Mouse (Mus musculus) erythroblast, embryonic 14.5 days (primary cell): ENCODE results near the gene Mettl22. TPM values are rescaled to one million over a fixed set of nuclear protein-coding genes. Genes with fewer than 3 reads are reported as not detected.

ENCODE experiments used
- H3K27me3 ChIP-seq: 2 replicates; pipeline ENCODE4 v1.6.1; 2012; ENCODE audit warnings: inconsistent platforms; ENCODE audit not compliant: control insufficient read depth
- H3K36me3 ChIP-seq: 2 replicates; pipeline ENCODE4 v1.6.1; 2012; ENCODE audit warnings: mild to moderate bottlenecking, inconsistent platforms; ENCODE audit not compliant: control insufficient read depth
- H3K4me1 ChIP-seq: 2 replicates; pipeline ENCODE4 v1.6.1; 2012; ENCODE audit warnings: inconsistent platforms; ENCODE audit not compliant: control insufficient read depth
- H3K4me3 ChIP-seq: replicated peaks from 2 replicates; pipeline ENCODE3; 2012; ENCODE audit warnings: moderate library complexity, mild to moderate bottlenecking, inconsistent platforms
- H3K9me3 ChIP-seq: 2 replicates; pipeline ENCODE4 v1.6.1; 2012; ENCODE audit warnings: low read length, inconsistent platforms, mixed read lengths; ENCODE audit not compliant: control insufficient read depth
- GATA1 ChIP-seq: IDR thresholded peaks from 2 replicates; pipeline ENCODE4 v1.6.1; 2012; ENCODE audit warnings: low read length, inconsistent platforms, mixed read lengths
- TAL1 ChIP-seq: IDR thresholded peaks from 3 replicates; pipeline ENCODE4 v1.6.1; 2012; ENCODE audit warnings: low read length, inconsistent platforms, mixed read lengths
- polyA plus RNA-seq: library from polyadenylated mRNA; stranded (reverse); fragments of >175 nt; gene quantifications from 2 replicates; pipeline ENCODE4 v1.2.3, GENCODE M21; 2012

Gene Mettl22
- 0.87 and 1.4 TPM in 2 replicates for polyA plus RNA-seq

GRCm38 (mm10) chr16:8470603-8471481 is at the start of gene Mettl22:
Mettl22 (plus strand) TSS chr16:8470788.
- H3K36me3 ChIP-seq = peaks cover 8% of the 10 kb centered on the region
- peak within 1 kb of the TSS; percentile 85 for H3K4me3 ChIP-seq
- TF ChIP-seq TAL1 = no peak
- H3K4me1 ChIP-seq = peaks cover 27% of the 10 kb centered on the region
- H3K9me3 ChIP-seq = no peaks in the 10 kb centered on the region
- no peaks in the 10 kb centered on the region; the same call in 1 of the 2 replicates for H3K27me3 ChIP-seq

GRCm38 (mm10) chr16:8420842-8421241 is 49.7 kb upstream of the Mettl22 start:
- peaks cover 27% of the 10 kb centered on the region for H3K27me3 ChIP-seq
- H3K9me3 ChIP-seq = no peaks in the 10 kb centered on the region
- no peaks in the 10 kb centered on the region for H3K36me3 ChIP-seq
- H3K4me3 ChIP-seq = no peak overlapping the region
- H3K4me1 ChIP-seq = no peaks in the 10 kb centered on the region
- no peak for TF ChIP-seq GATA1
- no peak for TF ChIP-seq TAL1

GRCm38 (mm10) chr16:8423626-8424114 is 46.9 kb upstream of the Mettl22 start:
- H3K36me3 ChIP-seq = no peaks in the 10 kb centered on the region
- peaks cover 43% of the 10 kb centered on the region for H3K27me3 ChIP-seq
- H3K9me3 ChIP-seq = no peaks in the 10 kb centered on the region
- no peak overlapping the region for H3K4me3 ChIP-seq
- H3K4me1 ChIP-seq = no peaks in the 10 kb centered on the region
- TF ChIP-seq TAL1 (no peak), GATA1 (no peak)

GRCm38 (mm10) chr16:8424161-8424970 is 46.2 kb upstream of the Mettl22 start:
- Histone ChIP-seq H3K4me1 (no peaks in the 10 kb centered on the region), H3K9me3 (no peaks in the 10 kb centered on the region), H3K27me3 (peaks cover 43% of the 10 kb centered on the region)

GRCm38 (mm10) chr16:8424971-8425330 is 45.6 kb upstream of the Mettl22 start, which contains the start of gene Tmem114:
Tmem114 (minus strand) TSS chr16:8425136.
- TF ChIP-seq GATA1 (no peak), TAL1 (no peak)
- H3K4me3 ChIP-seq = no peak within 1 kb of the TSS
- peaks cover 43% of the 10 kb centered on the region for H3K27me3 ChIP-seq

More at GRCm38 (mm10) chr16:8424161-8424970, 46.2 kb upstream of the Mettl22 start:
- TF ChIP-seq GATA1 = no peak
- no peak for TF ChIP-seq TAL1
- Histone ChIP-seq H3K36me3 (no peaks in the 10 kb centered on the region), H3K4me3 (no peak overlapping the region)

GRCm38 (mm10) chr16:8425736-8426135 is 44.9 kb upstream of the Mettl22 start:
- no peaks in the 10 kb centered on the region for H3K9me3 ChIP-seq
- peaks cover 43% of the 10 kb centered on the region for H3K27me3 ChIP-seq
- no peaks in the 10 kb centered on the region for H3K36me3 ChIP-seq
- no peak overlapping the region for H3K4me3 ChIP-seq
- TF ChIP-seq GATA1 (no peak), TAL1 (no peak)
- H3K4me1 ChIP-seq = no peaks in the 10 kb centered on the region

More at GRCm38 (mm10) chr16:8424971-8425330, 45.6 kb upstream of the Mettl22 start, which contains the start of gene Tmem114:
- Histone ChIP-seq H3K36me3 (no peaks in the 10 kb centered on the region), H3K9me3 (no peaks in the 10 kb centered on the region), H3K4me1 (no peaks in the 10 kb centered on the region)

- Histone ChIP-seq H3K9me3 (no peaks in the 10 kb centered on the region), H3K36me3 (no peaks in the 10 kb centered on the region), H3K27me3 (peaks cover 29% of the 10 kb centered on the region), H3K4me3 (no peak overlapping the region), H3K4me1 (no peaks in the 10 kb centered on the region)
- TF ChIP-seq TAL1 = no peak
- TF ChIP-seq GATA1 = no peak
These were observed 41.1 kb upstream of the Mettl22 start for GRCm38 (mm10) chr16:8429531-8429930.

- Histone ChIP-seq H3K27me3 (peaks cover 1% of the 10 kb centered on the region), H3K4me3 (no peak overlapping the region), H3K9me3 (no peaks in the 10 kb centered on the region), H3K4me1 (no peaks in the 10 kb centered on the region), H3K36me3 (no peaks in the 10 kb centered on the region)
- TF ChIP-seq TAL1 (no peak), GATA1 (no peak)
These were observed 38.0 kb upstream of the Mettl22 start for GRCm38 (mm10) chr16:8432616-8433015.

- TF ChIP-seq TAL1 (no peak), GATA1 (no peak)
- Histone ChIP-seq H3K4me3 (no peak overlapping the region), H3K4me1 (no peaks in the 10 kb centered on the region), H3K27me3 (no peaks in the 10 kb centered on the region), H3K9me3 (no peaks in the 10 kb centered on the region), H3K36me3 (no peaks in the 10 kb centered on the region)
These were observed 25.7 kb upstream of the Mettl22 start for GRCm38 (mm10) chr16:8444911-8445310.
